Mouse (Mus musculus): ENCODE data around the gene Fbxl18.
"Not testable (repeated sequence)": the region's sequence is repeated elsewhere in the genome, so short reads cannot be mapped to it uniquely, and the experiment has no call there.

Gene Fbxl18

DNA sequence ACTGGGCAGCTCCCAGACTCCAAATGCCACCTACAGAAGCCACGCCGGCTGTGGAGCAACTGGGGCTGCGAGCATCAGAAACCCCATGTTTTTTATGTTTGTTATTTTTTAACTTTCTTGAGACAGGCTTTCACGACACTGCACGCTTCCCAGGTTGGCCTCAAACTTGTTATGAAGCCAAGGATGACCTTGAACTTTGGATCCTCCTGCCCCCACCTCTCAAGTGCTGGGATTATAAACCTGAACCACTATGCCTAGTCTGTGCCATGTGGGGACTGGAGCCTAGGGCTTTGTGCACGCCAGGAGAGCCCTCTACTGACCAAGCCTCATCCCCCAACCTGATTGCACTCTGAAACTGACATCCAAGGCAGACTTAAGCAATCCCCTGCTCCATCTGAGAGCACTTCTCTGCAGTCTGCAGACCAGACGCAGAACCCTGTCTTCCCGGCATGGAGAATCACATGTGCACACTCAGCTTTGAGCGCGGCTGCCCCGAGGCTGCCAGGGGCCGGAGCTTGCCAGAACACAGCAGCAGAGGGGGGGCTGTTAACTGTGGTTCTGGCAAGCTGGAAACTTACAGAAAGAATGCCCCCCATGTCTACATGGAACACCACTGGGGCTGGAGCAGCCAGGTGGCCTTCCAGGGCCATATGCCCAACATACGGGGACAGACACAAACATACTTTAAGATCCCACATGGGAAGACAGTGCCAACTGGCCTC lies 20.3 kb downstream of the Fbxl18 start:
- no peak for DNase-seq (ENCODE audit: low read depth, low spot score)

DNA sequence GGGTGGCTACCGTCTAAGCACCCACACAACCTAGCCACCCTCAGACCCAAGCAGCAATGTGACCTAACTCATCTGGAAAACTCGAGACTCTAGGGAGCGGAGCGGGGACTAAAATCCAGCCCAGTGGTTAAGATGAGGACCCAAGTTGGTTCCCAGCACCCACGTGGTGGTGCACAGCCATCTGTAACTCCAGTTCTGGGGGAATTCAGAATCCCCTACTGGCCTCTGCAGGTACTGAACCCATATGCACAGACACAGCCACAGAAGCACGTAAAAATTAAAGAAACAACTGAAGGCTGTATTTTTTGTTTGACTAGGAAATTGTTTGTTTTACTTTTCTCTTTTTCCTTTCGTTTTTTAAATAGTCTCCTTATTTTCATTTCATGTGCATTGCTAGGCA lies 21.5 kb downstream of the Fbxl18 start:
- DNase-seq (ENCODE audit: low read depth, low spot score) = no peak

DNA sequence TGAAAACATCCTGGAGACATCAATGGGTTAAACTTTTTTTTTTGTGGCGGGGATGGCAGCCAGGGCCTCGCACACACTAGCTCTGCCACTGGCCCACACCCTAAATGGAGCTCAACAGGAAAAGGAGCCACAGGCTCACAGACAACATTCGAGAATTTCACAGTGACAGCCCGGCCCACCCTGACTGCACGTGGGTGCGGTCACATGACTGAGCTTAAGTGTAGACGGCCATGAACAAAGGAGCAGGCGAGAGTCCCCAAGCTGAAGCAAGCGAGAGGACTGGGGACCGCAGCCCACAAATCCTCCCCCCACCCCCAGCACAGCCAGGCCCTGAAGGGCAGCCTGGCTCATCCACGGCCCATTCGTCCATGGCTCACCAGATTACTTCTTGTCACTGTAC lies 23.5 kb downstream of the Fbxl18 start:
- DNase-seq (ENCODE audit: low read depth, low spot score) = no peak

DNA sequence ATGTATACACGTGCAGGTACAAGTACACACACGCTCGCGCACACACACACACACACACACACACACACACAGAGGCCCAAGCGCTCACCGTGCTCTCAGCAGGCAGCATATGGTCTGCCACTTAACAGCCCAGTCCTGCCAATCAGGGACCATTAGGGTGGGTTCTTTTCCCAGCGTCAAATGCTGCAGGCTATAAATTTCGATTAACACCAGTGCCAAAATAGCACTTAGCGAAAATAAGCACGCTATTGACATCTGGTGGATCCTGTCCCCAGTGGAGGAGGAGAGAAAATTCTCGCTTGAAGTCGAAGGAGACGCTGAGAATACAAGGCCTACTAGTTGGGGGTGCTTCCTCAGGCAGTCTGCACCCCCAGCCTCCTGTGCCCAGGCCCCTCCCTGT lies 25.8 kb downstream of the Fbxl18 start:
- DNase-seq (ENCODE audit: low read depth, low spot score) = peak; percentile 68

DNA sequence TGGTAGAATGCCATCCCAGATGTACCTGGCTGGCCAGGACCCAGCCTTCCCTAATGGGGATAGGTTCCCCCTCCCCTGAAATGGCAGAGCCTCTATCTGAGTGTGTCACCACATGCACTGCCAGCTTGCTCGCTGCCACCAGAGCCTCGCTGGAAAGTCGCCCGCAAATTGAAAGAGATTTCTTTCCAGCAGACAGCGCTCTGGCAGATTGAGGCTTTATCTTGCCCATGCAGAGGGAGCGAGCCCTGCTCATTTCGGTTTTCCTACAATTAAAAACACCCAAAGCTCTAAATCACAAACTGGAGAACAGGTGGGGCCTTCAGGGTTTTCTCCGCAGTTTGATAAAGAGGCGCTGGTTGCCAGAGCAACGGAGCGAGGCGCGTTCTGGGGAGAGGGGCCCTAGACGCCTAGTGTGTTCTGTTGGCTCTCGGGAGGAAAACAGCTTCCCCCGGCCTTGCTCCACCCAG lies 37.4 kb downstream of the Fbxl18 start:
- no peak for DNase-seq (ENCODE audit: low read depth, low spot score)

DNA sequence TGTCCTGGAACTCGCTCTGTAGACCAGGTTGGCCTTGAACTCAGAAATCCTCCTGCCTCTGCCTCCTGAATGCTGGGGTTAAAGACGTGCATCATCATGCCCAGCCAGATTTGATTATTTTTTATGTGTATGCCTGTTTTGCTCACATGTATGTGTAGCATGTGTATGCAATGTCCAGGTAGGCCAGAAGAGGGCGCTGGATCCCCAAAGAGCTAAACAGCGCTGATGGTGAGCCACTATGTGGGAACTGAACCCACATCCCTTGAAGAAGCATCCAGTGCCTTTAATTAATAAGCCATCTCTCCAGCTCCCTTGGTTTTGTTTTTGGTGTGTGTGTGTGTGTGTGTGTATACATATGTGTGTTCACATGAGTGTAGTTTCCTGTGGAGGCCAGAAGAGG lies 38.8 kb downstream of the Fbxl18 start:
- no peak for DNase-seq (ENCODE audit: low read depth, low spot score)

DNA sequence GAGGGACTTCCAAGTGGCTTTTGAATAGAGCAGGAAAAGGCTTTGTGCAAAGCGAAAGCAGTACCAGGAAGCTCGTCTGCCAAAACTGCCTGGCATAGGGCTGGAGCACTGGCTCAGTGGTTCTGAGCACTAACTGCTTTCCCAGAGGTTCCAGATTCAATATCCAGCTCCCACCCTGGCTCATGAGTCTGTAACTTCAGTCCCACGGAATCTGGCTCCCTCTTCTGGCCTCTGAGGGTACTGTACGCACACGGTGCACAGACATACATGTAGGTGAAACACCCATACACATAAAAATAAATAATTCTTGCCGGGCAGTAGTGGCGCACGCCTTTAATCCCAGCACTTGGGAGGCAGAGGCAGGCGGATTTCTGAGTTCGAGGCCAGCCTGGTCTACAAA lies 40.3 kb downstream of the Fbxl18 start:
- DNase-seq (ENCODE audit: low read depth, low spot score) = peak; percentile 69

DNA sequence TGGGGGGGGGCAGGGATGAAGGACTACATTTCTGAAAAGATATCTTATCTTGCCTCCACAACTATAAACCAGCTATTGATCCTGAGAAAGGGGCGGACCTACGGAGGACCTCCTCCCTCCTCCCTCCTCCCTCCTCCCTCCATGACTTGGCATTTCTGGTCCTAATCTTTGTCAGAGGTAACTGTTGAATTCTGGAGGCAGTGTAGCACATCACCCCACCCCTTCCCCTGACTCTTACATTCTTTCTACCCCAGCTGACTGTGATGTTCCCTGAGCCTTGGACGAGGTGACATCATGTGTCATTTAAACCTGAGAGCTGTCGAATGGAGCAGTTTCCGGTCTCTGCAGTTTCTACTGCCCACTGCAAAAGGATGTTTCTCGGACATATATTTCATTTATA lies 41.6 kb downstream of the Fbxl18 start:
- DNase-seq (ENCODE audit: low read depth, low spot score) = no peak

DNA sequence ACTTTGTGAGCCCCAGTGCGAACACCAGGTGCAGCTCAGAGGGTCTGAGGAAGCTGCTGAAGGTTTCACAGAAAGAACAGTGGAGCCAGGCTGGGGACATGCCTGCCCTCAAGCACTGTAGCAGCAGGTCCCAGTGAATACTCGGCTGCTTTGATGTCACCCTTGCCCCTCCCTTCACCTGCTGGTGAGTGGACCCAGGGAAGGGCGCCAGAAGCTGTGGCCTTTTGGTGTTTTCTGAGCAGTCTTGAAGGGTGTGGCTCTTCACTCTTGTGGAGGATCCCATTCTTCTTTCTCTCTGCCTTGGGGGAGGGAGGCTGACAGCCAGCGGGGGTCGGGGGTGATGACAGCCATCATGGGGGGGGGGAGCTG lies 43.6 kb downstream of the Fbxl18 start:
- DNase-seq (ENCODE audit: low read depth, low spot score) = no peak

DNA sequence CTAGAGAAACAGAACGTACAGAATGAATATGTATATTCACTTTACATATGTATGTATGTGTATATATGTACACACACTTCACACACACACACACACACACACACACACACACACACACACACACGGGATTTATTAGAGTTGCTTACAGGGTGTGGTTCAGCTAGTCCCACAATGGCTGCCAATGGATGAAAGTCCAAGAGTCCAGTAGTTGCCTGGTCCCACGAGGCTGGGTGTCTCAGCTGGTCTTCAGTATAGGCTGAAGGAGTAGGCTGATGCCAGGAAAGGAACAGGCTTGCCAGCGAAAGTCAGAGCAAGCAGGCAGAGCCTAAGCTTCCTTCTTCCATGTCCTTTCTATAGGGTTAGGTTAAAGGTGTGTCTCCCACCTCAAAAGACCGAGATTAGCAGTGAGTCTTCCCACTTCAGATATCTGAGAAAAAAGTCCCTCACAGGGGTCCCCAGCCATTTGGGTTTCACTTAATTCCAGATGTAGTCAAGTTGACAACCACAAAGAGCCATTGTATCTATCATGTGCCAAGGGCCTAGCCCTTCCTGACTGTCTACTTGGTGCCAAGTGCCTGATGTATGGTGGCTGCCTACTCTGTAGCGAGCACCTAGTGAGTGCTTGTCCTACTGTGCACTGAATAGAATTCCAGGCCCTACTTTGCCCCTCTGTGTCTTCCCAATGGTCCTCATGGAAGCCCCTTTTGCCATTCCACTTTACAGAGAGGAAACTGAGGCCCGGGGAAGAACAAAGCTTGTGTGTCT lies 44.1 kb downstream of the Fbxl18 start:
- DNase-seq (ENCODE audit: low read depth, low spot score) = no peak

DNA sequence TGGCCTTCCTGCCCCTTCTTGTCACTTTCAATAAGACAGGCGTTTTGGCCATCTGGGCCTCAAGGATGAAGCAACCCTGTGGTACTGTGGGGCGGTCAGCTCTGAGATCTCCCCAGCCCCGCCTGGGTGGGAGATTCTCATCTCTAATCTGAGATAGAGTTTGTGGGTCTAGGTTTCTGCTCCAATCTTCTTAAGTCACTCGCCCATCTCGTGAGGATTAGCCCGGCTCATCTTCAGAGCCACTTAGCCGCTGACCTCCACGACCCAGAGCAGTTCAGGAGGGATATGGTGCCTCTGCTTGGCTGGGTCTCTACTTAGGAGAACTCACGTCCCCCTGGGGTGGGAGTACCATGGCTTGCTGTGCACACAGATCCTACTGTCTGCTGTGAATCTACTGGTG lies 44.7 kb downstream of the Fbxl18 start:
- DNase-seq (ENCODE audit: low read depth, low spot score) = no peak

DNA sequence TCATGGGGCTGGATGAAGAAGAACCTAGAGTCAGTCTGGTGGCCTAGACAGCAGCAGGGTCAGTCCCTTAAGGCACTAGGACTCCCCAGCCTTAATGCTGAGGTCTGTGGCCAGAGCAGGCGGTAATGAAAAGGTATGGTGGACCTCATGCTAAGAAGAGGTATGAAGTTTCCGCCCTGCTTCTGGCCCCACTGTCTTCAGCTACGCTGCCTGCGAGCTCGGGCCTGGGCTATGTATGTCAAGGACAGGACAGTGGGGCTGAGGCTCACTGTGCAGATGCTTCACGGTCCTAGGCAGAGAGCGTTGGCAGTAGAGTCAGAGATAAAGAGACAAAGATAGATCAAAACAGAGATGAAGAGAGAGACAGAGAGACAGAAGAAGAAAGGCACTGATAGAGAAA lies 46.3 kb downstream of the Fbxl18 start:
- no peak for DNase-seq (ENCODE audit: low read depth, low spot score)

DNA sequence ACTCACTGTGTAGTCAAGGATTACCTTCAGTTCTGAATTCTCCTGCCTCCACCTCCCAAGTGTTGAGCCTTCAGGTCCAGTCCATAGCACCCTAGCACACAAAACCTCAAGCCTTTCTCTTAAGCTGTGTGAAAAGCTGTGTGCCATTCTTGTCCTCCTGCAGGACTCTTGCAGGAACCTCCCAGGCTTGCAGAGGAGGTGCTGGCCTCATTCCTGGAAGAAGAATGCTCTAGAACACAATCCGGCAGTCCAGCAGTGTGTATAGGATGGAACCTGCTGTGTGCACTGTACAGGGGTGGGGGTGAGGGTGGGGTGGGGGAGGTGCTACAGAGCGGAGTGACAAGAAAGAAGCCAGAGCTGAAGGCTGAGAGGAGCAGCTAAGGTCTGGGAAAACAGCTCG lies 47.1 kb downstream of the Fbxl18 start:
- no peak for DNase-seq (ENCODE audit: low read depth, low spot score)

DNA sequence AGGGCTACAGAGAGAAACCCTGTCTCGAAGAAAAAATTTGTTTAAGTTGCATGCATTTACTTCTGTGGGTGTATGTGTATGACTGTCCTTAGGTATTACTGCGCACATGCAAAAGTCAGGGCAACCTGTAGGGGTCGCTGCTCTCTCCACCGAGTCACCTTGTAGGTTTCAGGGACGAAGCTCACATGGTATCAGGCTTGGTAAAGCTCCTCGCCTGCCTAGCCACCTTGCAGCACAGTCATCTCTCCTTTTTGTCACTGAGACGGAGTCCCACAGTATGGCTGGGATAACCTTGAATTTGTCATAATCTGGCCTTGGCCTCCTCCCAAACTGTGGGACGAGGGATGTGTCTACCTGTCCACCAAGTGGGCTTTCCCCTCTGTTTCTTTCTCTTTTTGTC lies 50.8 kb downstream of the Fbxl18 start:
- no peak for DNase-seq (ENCODE audit: low read depth, low spot score)

DNA sequence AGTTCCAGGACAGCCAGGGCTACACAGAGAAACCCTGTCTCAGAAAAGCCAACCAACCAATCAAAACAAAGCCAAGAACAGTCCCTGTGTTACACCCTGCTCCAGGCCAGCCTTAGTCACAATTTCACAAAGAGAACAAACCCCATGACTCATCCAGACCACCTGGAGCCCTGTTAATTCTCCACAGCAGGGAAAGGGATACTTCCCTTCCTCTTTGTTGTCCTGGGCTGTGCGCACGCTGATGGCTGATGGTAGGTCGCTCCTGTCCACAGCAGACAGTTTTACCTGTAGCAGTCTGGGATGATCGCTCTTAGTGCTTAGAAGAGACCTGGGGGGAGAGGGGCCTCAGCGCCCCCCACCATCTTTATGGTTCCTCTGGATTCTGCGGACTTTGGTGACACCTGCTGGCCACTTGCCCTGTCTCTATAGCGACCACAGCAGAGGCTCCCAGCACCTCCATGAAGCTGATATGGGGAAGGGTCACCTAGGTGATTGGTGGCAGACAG lies 53.0 kb downstream of the Fbxl18 start:
- no peak for DNase-seq (ENCODE audit: low read depth, low spot score)

DNA sequence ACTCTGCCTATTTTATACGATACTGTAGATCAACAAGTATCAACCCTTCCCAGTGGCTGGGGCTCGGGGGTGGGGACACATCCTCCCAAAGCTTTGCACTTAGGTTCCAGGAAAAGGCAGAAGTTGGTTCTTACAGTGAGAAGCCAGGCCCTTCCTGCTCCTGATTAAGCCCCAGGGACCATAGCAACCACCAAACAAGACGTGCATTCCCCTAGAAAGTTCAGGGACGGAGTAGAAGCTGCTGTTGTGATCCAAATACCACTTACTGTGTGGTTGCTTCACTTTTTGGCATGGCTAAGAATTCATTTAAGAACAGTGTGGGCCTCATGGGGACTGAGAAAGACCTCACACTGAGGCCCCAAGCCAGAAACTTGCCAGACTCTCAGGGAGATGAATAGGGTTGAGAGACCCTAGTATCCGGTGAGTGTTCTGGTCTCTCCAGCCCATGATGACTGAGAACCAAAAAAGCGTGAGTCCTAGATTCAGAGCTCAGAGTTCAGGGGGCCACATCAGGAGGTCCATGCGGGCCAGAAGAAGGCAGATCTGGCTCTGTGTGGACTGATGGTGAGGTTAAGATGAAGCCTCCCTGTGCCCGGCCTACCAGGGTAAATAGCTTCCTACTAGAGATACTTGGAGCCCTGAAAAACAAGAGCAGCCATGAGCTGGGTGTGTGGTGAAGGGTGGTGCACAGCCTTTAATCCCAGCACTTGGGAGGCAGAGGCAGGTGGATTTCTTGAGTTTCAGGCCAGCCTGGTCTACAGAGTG lies 53.7 kb downstream of the Fbxl18 start:
- no peak for DNase-seq (ENCODE audit: low read depth, low spot score)

DNA sequence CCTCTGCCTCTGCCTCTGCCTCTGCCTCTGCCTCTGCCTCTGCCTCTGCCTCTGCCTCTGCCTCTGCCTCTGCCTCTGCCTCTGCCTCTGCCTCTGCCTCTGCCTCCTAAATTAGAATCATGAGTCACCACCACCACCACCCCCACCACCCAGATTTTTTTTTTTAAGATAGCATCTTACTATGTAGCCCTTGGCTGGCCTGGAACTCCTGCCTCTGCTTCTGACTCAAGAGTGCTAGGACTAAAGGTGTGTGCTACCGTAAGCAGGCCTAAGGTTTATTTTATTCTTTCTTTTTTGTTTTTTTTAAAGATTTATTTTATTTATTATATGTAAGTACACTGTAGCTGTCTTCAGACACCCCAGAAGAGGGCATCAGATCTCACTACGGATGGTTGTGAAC lies 57.8 kb downstream of the Fbxl18 start:
- not testable (repeated sequence) for DNase-seq (ENCODE audit: low read depth, low spot score)

DNA sequence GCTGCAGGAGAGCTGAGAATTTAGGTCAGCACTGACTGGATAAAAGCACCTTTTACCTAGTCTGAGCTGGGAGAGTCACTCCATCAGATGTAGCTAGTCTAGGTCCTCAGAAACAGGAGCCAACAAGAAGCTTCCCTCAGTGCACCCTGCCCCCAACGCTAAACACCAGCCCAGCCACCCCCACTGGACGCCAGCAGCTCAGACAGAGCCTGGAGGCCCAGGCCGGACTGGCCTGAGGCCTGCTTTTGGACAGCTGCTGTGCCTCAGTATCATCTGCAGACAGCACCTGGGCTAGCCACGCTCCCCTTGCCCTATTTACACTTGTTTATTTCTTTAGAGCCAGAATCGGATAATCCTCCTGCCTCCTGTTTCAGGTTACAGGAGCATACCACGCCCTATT lies 58.3 kb downstream of the Fbxl18 start:
- no peak for DNase-seq (ENCODE audit: low read depth, low spot score)

DNA sequence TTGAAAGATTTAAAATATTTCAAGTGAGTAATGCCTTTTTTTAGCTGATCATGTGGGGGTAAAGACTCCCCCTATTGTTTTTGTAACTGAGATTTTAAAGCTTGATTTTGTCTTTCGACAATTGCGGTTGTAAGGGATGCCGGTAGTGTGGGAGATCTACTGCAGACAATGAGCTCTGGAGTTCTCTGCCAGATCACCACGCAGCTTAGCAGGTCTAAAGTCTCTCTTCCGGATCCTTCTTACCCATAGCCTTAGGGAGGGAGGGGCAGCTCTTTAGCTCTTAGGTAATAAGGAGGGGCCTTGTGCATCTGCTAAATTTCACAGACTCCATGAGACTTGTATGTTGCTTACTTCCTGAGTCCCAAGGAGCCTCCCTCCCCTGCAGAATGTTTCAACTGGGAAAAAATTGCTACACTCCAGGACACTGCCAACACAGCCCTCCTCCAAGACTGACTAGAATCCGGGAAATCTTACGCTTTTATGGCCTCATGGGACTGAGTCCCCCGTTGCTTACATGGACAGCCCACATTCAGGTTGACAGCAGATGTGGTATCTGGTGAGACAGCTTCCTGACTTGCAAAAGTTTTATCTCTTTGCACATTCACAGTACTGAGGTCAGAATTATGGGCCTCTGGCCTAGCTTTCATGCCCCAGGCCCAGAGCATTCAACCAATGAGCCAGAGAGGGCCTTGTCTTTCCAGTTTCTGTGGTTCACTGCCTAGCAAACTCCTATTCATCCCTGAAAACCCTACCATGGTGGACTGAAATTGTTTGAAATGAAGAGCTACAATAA lies 61.4 kb downstream of the Fbxl18 start:
- DNase-seq (ENCODE audit: low read depth, low spot score) = no peak

DNA sequence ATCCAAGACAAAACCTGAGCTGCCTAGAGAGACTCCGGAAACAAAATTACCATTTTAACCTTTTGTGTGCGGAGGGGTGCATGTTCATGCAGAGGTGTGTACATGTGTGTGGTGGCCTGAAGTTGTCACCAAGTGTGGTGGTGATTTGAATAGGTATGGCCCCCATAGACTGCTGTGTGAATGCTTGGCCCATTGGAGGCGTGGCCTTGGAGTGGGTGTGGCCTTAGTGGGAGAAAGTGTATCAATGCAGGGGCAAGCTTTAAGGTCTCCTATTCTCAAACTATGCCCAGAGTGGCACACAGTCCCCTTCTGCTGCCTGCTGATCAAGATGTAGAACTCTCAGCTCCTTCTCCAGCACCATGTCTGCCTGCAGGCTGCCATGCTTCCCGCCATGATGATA lies 69.1 kb downstream of the Fbxl18 start:
- no peak for DNase-seq (ENCODE audit: low read depth, low spot score)

DNA sequence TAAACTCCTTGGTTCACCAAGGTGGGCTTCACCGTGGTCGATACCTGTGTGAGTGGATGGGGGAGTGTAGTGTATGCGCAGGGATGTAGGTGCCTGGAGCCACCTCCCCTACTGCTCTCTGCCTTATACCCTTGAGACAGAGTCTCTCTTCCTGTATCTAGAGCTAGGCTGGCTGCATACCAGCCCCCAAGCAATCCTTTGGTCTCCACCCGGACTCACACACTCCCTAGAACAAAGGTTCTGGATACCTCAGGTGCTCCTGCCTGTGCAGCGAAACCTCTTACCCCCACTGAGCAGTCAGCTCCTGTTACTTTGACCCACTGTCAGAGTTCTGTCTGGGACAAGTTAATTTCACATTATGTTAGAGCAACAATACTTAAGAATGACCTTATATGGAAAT lies 69.6 kb downstream of the Fbxl18 start:
- no peak for DNase-seq (ENCODE audit: low read depth, low spot score)

DNA sequence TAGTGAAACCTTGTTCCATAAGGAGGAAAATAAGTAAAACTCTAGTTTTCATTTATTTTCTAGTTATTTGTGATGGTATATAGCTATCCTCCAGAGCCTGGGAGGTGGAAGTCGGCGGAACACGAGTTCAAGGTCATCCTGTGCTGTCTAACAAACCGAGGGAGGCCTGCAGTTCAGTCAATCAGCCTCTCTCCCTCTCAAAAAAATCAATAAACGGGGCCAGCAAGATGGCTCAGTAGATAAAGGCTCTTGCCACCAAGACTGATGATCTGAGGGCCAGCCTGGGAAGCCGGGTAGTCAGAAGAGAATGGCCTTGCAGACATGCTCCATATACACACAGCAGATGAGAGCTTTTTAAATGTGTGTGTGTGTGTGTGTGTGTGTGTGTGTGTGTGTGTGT lies 71.1 kb downstream of the Fbxl18 start:
- no peak for DNase-seq (ENCODE audit: low read depth, low spot score)

Measured in mesoderm, embryonic 11.5 days (tissue).